Mouse (Mus musculus) heart, postnatal 0 days (tissue): Measurements from ENCODE around the gene Smyd3.

Experiments
- CTCF ChIP-seq: IDR thresholded peaks from 2 replicates; pipeline ENCODE4 v1.5.1; 2016; ENCODE audit warnings: antibody characterized with exemption, control low read depth, low read depth
- EP300 ChIP-seq: IDR thresholded peaks from 2 replicates; pipeline ENCODE4 v1.6.1; 2016; ENCODE audit warnings: antibody characterized with exemption, low read depth

- TF ChIP-seq CTCF (no peak), EP300 (no peak)
Observed at GRCm38 (mm10) chr1:179065294-179065601, 452.6 kb downstream of the Smyd3 start.
